Mouse (Mus musculus) hematopoietic stem cell, adult 5-6 weeks (primary cell): ENCODE results near the gene Rffl. TPM values are rescaled to one million over a fixed set of nuclear protein-coding genes. Genes with fewer than 3 reads are reported as not detected.
"Not testable (repeated sequence)": the region's sequence is repeated elsewhere in the genome, so short reads cannot be mapped to it uniquely, and the experiment has no call there.

ENCODE experiments used
- ATAC-seq, 2 experiments: fragments of 125-278 bp in 1 of 2; replicated peaks in 1 of 2; 2 replicates each; pipeline ENCODE4 v1.8.0; 2016 to 2017; ENCODE audit warnings: inconsistent platforms in 2 of 2, mild to moderate bottlenecking in 2 of 2, moderate number of reproducible peaks in 2 of 2, low read depth in 1 of 2, moderate TSS enrichment in 1 of 2; ENCODE audit not compliant: low FRiP score in 2 of 2, poor library complexity in 2 of 2, severe bottlenecking in 2 of 2, insufficient read depth in 1 of 2, low TSS enrichment in 1 of 2
- total RNA-seq: library from RNA; stranded (forward); fragments of 172-1452, 232-1000 nt; gene quantifications from 2 replicates; pipeline ENCODE4 v1.2.3, GENCODE M21; 2017

Rffl gene
- total RNA-seq, 1 experiment from 2014 or later, result 15.8 TPM

DNA sequence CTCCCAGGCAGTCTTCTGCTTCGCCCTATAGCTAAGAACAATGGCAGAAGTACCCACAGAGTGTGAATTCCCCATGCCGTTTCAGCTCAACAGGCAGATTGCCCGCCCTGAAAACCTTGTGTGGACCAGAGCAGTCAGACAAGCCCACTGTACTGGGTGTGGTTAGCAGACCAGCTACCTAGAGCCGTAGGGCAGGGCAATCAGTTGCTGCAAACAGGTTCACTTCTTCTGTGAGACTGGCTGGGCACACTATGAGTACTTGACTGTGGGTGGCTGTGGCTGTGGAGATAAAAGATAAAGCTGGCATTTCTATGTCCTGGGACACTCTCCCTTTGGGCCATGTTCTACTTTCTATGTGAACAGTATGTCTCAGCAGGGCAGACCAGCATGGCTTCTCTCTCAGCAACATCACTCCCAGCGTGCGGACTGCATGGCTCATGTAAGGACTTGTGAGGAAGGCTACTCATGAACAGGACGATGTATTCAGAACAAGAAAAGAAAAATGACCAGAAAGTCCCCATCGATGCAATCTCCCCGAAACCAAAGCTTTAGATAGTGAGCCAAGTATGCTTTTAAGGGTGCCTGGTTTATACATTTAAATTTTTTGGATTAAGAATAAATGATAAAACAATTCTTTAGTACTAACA, 15.6 kb downstream of the Rffl start:
- 0 out of 4 replicates have a peak, but pooled peaks of 1 of the 2 experiments have one; percentile 25 for ATAC-seq

GRCm38 (mm10) chr11:82854111-82854510, 16.9 kb downstream of the Rffl start:
- ATAC-seq, result no peak

DNA sequence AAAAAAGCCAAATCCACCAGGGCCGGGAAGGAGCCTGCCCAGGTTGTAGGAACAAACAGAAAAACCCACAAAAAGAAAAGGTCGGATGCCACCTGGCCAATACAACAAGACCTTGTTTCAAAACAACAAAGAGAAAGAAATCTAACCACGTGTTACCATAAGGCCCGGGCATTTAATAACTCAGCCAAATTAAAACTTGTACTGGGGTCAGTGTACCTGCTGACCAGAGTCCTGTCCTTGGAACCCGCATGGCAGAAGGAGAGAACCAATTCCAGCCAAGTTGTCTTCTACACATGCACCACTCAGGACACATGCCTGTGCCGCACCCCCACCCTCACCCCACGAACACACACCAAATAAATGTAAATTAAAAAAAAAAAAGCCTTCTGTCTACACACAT, 18.1 kb downstream of the Rffl start:
- no peak for ATAC-seq

GRCm38 (mm10) chr11:82852540-82852939, 18.5 kb downstream of the Rffl start:
- ATAC-seq, result no peak

GRCm38 (mm10) chr11:82852115-82852514, 18.9 kb downstream of the Rffl start:
- no peak for ATAC-seq

GRCm38 (mm10) chr11:82850259-82850658, 20.8 kb downstream of the Rffl start:
- no peak for ATAC-seq

- no peak for ATAC-seq
Observed at GRCm38 (mm10) chr11:82847571-82848000, 23.4 kb downstream of the Rffl start.

GRCm38 (mm10) chr11:82846938-82847337, 24.1 kb downstream of the Rffl start:
- ATAC-seq, result no peak

GRCm38 (mm10) chr11:82846079-82846436, 25.0 kb downstream of the Rffl start:
- ATAC-seq, result peak; percentile 47 to 56

DNA sequence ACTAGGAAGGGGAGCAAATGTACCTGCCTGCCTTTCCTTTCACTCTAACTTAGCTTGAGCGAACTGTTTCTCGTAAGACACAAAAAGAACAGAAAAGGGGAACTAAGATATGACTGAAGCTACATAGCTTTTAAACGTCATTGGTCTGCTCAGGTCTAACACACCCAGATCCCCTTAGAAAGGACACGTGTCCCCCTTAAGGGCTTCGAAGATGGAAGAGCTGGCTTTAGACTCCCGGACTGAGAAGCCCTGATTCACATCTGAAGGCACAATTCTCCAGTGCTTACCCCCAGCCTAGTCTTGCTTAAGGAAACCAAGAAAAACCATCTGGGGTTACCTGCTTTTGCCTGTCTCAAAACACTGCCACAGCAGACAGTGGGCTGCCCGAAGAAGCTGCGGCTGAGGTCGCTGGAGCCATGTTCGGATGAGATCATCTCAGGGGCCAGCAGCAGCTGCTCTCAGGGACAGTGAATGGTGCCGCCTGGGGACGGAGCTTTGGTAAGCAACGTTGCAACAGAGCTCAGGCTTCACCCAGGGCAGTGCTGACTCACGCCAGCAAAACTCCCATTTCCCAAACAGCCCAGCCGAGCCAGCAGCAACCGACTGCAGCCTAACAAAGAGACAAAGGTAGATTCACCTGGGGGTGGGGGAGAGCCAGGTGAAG, 25.5 kb downstream of the Rffl start:
- peak; percentile 81 to 86 for ATAC-seq

GRCm38 (mm10) chr11:82844771-82845414, 26.1 kb downstream of the Rffl start:
- peak in 1 of 2 experiments; percentile 3; a peak in 1 of 4 replicates for ATAC-seq

DNA sequence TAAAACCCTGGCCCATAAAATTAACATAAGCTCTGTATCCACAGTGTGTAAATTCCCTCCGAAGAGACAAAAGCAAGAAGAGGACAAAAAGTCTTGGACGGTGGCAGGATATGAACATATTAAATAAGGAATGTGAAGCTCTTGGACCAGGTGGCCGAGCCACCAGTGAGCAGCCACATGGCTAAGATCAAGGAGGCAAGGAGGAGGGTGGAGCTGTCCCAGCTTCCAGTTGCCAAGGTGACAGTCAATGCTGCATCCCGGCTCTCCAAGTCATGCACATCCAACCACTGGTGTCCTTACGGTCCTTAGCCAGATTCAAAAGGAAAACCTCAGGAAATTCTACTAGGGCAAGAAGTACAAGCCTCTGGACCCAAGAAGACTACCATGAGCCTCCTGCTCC, 32.5 kb downstream of the Rffl start:
- no peak for ATAC-seq

- no peak for ATAC-seq
Observed at GRCm38 (mm10) chr11:82837848-82838247, 33.2 kb downstream of the Rffl start.

GRCm38 (mm10) chr11:82837192-82837591, 33.8 kb downstream of the Rffl start:
- no peak for ATAC-seq

DNA sequence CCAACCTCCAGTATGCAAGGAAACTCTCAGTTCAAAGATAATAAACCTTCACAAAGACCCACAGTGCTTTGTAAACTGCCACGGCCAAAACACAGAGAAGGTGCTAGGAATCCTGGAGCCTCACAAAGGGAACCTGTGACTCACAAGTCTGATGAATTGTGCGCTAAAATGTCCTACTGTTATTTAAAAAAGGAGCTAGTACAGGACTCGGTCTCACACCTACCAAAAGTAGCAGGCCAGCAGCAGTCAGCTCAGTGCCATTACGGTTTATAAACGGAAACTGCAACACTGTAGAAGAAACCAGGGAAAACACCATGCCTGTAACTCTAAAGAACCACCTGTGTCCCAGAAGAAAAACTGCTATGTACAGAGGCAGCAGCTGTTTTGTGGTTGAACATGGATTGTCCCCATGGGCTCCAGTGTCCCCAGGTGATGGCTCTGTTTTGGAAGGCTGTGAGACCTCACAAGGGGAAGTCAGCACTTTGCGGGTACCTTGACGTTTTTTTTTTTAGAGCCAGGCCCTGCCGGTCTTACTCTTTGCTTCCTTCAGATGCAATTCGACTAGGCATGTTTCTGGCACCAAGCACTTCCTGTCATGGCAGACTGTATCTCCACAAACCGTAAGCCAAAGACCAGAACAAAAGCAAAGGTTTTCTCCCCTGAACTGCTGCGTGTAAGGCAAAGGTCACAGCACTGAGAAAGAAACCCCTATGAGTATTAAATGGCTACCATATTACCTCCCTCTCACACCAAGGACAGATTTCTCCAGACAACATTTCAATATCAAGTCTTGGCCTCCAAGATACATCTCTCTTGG, 35.2 kb downstream of the Rffl start:
- ATAC-seq, result no peak

DNA sequence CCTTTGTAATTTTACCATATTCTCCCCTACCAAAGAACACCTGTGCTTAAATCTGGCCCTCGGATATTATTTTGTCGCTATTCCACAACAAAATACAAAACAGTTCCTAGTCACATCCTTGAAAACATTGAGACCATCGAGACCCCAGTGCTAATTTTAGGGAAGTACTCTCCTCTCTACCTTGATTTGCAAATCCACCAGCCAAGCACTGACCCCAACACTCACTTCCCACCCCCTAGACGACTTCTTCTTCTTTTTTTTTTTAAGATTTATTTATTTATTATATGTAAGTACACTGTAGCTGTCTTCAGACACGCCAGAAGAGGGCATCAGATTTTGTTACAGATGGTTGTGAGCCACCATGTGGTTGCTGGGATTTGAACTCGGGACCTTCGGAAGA, 36.7 kb downstream of the Rffl start:
- ATAC-seq, result not testable (repeated sequence)

- ATAC-seq, result peak; percentile 42 to 60; a peak in 2 of 4 replicates
Observed at GRCm38 (mm10) chr11:82833929-82834328, 37.1 kb downstream of the Rffl start.

GRCm38 (mm10) chr11:82832402-82832801, 38.6 kb downstream of the Rffl start:
- ATAC-seq, result not testable (repeated sequence)
